Mouse (Mus musculus) ZHBTc4 (cell line): ENCODE data around the gene Nup188.

Experiments
- DNase-seq: peaks from one replicate; pipeline ENCODE4 v3.0.0-alpha.2; 2011; ENCODE audit warnings: low read depth, low spot score

Nup188 gene

DNA sequence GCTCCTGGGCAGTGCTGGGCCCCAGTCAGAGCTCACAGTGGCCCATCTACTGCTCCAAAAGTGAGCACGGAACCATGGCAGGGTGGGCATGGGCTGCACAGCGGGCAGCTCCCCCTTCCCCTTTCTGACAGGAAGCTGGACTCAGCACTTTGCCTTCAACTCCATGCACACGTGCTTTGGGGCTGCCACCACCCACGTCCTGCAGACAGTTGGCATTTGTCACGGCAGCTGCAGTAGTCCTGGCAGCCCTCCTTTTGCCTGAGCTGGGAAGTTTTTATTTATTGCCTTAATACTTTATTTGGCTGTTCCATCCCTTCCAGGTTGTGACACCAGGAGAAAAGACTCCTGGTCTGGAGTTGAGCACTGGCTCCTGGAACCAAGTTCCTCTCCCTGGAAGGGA is 98.6 kb downstream of the Nup188 start:
- no peak for DNase-seq

DNA sequence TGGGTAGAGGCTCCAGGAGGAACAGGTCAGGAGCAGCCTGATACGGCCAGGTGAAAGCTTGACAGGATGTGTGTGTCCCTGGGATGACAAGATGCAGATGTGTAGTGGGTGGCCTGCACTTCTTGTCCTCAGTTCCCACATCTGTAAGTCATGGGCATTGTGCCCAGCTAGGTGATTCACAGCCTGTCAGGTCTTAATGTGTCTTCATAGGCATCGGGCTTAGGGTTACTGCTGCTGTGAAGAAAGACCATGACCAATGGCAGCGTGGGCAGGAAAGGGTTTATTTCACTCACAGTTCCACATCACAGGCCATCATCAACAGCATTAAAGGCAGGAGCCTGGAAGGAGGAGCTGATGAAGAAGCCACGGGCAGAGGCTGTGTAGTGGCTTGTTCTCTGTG is 99.4 kb downstream of the Nup188 start:
- no peak for DNase-seq

DNA sequence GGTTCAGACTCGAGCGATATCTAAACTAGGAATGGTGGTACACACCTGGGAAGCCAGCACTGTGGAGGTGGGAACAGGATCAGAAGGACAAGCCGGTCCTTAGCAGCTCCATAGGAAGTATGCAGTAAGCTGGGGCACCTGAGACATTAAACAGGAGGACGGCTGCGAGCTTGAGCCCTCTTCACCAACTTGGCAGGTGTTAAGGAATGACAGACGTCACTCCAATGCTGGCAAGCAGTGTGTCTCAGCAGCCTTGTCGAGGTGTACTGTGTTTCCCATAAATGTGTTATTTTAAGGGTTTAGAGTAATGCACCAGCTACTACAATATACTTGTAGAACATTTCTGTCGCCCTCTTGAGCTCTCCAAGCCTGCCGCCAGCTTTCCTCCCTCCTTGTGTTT is 100.7 kb downstream of the Nup188 start:
- DNase-seq: no peak

GRCm38 (mm10) chr2:30389000-30389399 is 102.8 kb downstream of the Nup188 start:
- peak; percentile 56 for DNase-seq

DNA sequence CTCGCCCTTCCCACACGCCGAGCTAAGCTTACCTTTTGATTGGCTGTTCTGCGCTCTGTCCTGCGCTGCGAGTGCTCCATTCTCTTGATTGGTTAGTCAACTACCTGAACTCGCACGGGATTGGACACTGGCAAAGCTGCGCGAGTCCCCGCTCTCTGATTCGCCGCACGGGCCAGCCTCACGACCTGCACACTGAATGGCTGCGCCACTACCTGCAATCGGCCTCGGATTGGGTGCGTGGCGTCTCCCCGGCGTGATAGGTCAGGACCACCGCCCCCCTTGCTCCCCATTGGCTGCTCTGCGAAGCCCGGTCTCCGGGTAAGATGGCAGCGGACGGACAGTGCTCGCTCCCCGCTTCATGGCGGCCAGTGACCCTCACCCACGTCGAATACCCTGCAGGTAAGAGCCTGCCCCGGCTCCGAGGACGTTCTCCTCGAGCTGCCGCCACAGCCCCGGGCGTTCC is 105.9 kb downstream of the Nup188 start, which contains the start of gene Dolpp1:
Dolpp1 (plus strand) TSS at position 141 of the 463 bp plus-strand sequence.
- DNase-seq: peak; percentile 100

DNA sequence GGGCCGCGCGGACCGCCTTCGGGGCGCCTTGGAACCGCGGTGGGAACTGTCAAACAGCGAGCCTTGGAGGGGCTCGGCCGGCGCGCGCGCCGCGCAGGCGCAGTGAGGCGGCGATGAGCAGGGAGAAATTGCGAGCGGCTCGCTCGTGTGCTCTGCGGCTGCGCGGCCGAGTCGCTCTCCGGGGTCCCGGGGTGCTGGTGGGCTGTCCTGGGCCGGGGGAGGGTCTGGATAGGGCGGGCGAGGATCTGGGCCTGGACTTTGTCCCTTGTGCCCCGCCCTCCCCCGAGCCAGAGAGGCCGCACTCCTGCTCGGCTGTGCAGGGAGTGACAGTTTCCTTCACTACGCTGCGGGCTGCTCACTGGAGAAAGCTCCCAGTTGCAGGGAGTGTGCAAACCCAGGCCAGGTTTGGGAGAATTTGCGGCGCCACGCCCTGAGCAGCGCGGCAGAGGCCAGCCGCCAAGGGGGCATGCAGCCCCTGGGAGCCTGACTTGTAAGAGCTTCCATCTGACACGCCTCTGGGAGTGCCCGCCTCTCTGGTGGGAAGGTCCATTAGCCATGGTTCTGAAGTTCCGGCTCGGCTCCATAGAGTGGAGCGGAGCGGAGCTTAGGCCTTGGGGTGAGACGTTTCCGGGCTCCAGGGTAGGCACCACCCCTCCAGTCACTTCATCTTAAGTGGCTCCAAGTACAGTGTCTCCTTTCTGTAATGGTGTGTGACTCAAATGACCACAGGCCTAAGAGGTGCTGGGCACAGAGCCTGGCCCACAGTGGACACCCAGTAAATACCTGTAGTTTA is 106.6 kb downstream of the Nup188 start:
- DNase-seq: peak; percentile 93

DNA sequence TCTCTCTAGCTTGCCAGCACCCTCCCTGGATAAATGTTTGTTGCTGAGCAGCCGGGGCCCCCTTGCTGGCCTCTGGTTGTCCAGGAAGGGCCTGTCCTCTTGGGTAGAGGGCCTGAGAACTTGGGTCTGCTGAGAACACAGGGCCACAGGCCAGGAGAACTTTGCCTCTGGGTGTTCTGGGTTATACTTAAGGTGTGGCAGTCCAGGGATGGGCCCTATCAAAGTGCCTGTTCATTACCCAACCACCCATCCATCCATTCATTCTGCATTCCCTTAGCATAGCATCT is 107.1 kb downstream of the Nup188 start:
- no peak for DNase-seq
